Mouse (Mus musculus): ENCODE measurements around the gene Plekha8. TPM values are rescaled to one million over a fixed set of nuclear protein-coding genes. Genes with fewer than 3 reads are reported as not detected.

The Plekha8 gene
- polyA plus RNA-seq, 1 experiment from 2014 or later = 13.8 TPM

DNA sequence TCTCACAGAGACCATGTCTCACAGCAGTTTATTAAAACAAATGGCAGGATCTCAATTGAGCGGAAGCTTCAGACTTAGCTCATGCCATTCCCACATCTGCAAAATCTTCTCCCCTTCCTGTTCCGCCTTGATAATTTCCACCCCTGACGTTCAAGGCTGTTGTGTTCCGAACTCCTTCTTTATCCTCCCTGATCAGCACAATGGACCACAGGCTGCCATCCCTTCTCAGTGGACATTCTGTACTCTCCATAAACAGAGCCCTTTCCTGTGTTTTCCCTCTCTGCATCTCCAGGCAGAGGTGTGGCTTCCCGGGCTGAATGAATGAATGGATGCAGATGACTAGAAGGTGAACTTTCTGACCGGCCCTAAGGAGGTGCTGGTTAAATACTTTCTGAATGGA lies 3.1 kb upstream of the Plekha8 start:
- peak overlapping the region; percentile 30; the same call in 1 of the 2 replicates for H3K4me3 ChIP-seq
- H3K36me3 ChIP-seq = no peaks in the 10 kb centered on the region
- WGBS = 60% methylated on average over 6 of the region's 6 CpGs
- no peak for DNase-seq (ENCODE audit: low spot score)
- peaks cover 2% of the 10 kb centered on the region; the same call in 1 of the 2 replicates for H3K27me3 ChIP-seq (ENCODE audit: insufficient read depth, poor library complexity, severe bottlenecking)
- H3K9me3 ChIP-seq = no peaks in the 10 kb centered on the region
- H3K4me1 ChIP-seq (replicated peaks) = peaks cover 59% of the 10 kb centered on the region
- H3K27ac ChIP-seq = no peak overlapping the region

DNA sequence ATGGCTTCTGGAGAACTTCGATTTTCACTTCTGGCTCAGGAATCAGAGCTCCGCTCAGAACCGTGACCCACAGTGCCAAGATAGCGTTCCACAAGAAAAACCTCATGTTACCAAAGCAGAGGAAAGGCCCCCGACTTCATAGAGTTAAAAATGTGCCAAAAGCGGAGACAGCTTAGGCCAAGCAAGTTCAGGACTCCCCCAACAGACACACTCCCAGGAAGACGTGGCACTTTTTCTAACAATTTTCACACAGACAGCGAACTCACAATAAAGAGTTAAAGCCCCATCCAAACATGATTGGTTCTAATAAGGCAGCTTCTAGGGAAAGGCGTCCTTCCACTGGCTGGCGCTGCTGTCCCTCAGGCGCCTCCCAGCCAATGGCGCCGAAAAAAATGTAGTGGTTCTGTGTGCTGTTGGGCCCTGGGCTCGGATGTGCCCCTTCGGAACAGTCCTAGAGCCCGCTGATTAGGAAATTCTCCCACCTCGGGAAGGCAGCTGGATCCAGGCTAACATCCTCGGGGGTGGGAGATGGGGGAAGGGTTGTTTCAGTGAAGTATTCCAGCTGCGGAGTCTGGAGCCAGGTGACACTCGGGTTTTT lies 1.9 kb upstream of the Plekha8 start:
- Histone ChIP-seq H3K4me1 (replicated peaks) (peaks cover 65% of the 10 kb centered on the region), H3K27ac (peak overlapping the region; percentile 86), H3K36me3 (no peaks in the 10 kb centered on the region), H3K4me3 (peak overlapping the region; percentile 65), H3K27me3 (ENCODE audit: insufficient read depth, poor library complexity, severe bottlenecking) (no peaks in the 10 kb centered on the region), H3K9me3 (no peaks in the 10 kb centered on the region)
- peak; percentile 88 for DNase-seq (ENCODE audit: low spot score)
- WGBS = under 1% methylated on average over 20 of the region's 20 CpGs

DNA sequence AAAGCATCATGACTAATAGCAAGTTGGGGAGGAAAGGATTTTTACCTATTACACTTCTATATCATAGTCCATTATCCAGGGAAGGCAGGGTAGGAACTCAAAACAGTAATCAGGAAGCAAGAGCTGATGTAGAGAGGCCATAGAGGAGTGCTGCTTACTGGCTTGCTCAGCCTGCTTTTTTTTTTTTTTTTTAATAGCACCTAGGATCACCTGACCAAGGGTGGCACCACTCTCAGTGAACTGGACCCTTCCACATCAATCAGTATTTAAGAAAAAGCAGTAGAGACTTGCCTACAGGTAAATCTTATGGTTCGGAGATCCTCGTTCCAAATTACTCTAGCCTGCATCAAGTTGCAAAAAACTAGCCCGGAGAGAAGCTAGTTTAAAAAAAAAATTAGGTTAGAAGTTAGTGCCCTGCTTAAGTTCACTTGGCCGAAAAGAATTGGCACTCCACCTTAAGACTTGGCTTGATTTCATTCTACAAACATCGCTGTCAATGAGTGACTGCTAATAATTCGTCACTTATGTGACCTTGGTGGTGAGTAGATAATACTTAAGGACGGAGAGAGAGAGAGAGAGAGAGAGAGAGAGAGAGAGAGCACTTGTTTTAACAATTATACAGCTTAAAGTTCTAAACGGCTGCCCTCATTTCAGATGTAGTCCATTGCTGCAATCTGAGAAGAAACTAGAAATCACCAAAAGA lies 994 bp upstream of the Plekha8 start:
- 58% methylated on average over 8 of the region's 8 CpGs for WGBS
- Histone ChIP-seq H3K36me3 (no peaks in the 10 kb centered on the region), H3K27ac (no peak overlapping the region; the same call in 1 of the 2 replicates), H3K4me3 (peak overlapping the region; percentile 65), H3K9me3 (no peaks in the 10 kb centered on the region), H3K4me1 (replicated peaks) (peaks cover 63% of the 10 kb centered on the region), H3K27me3 (ENCODE audit: insufficient read depth, poor library complexity, severe bottlenecking) (no peaks in the 10 kb centered on the region)
- DNase-seq (ENCODE audit: low spot score) = no peak

DNA sequence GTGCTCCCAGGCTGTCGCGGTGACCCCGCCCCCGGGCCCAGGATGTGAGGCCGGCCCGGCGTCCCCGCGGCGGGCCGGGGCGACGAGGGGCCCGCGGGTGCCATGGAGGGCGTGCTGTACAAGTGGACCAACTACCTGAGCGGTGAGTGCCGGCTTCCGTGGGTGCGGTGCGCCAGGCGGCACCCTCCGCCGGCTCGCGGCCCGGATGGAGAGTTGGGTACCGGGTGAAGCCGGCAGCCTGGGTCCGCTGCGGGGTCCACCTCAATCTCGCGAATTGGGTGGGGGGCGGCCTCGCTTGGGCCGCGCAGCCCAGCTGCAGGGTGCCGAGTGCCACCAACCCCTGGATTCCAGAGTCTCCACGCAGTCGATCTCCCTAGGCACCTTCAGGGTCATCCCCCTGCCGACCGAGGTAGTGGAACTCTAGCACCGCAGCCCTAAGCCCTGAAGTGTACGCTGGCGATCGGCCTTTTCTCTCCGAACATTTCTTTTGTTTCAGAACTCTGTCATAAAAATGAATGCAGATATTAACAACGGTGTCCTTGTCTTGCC lies 493 bp downstream of the Plekha8 start:
- Histone ChIP-seq H3K9me3 (no peaks in the 10 kb centered on the region), H3K27ac (peak overlapping the region; percentile 92), H3K27me3 (ENCODE audit: insufficient read depth, poor library complexity, severe bottlenecking) (no peaks in the 10 kb centered on the region), H3K4me3 (peak overlapping the region; percentile 86), H3K36me3 (no peaks in the 10 kb centered on the region), H3K4me1 (replicated peaks) (peaks cover 59% of the 10 kb centered on the region)
- WGBS = under 1% methylated on average over 48 of the region's 48 CpGs
- DNase-seq (ENCODE audit: low spot score) = no peak

DNA sequence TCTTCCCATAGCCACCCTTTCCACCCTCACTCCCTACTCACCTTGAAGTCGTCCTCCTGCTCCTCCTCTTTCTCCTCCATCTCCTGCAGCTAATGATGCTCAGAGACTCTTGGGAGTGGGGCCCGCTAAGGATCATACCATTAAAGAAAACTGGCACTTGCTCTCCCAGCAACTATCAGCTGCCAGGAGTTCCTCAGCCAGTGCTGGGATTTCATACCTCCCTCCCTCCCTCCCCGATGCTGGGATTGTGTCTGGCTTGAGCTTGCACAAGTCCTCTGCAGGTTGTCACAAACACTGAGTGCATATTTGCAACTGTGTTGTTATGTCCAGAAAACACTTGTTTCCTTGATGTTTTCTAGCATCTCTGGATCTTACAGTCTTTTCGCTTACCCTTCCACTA lies 2.3 kb downstream of the Plekha8 start, which contains the start of gene Fkbp14:
TSS of gene Fkbp14 (minus strand) at position 101 of the 400 bp plus-strand sequence.
- WGBS = 82% methylated on average over 4 of the region's 4 CpGs
- Histone ChIP-seq H3K27me3 (ENCODE audit: insufficient read depth, poor library complexity, severe bottlenecking) (no peaks in the 10 kb centered on the region), H3K4me3 (peak within 1 kb of the TSS; percentile 86), H3K4me1 (replicated peaks) (peaks cover 46% of the 10 kb centered on the region), H3K27ac (no peak within 1 kb of the TSS), H3K36me3 (no peaks in the 10 kb centered on the region), H3K9me3 (no peaks in the 10 kb centered on the region)
- no peak for DNase-seq (ENCODE audit: low spot score)

DNA sequence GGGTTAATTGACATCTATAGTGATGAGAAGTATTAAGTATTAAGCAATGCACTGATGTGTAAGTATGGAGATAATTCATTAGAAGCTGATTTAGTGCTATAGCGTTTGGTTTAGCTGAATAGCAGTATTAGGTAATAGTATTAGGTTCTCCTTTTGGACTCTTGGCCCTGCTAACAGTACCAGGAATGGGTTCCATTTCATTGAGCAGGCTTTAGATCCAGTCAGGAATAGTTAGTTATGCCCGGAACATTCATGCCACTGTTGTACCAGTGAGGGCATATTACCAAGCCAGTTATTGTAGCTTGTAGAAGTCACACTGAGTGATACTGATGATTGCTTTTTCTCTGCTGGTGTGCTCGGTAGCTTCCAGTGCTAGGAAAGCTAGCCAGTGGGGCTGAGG lies 2.8 kb downstream of the Plekha8 start:
- no peak overlapping the region for H3K4me3 ChIP-seq
- no peak overlapping the region for H3K27ac ChIP-seq
- H3K4me1 ChIP-seq (replicated peaks) = peaks cover 41% of the 10 kb centered on the region
- 86% methylated on average over 3 of the region's 3 CpGs for WGBS
- DNase-seq (ENCODE audit: low spot score) = no peak
- no peaks in the 10 kb centered on the region for H3K9me3 ChIP-seq
- no peaks in the 10 kb centered on the region for H3K36me3 ChIP-seq
- H3K27me3 ChIP-seq (ENCODE audit: insufficient read depth, poor library complexity, severe bottlenecking) = no peaks in the 10 kb centered on the region

DNA sequence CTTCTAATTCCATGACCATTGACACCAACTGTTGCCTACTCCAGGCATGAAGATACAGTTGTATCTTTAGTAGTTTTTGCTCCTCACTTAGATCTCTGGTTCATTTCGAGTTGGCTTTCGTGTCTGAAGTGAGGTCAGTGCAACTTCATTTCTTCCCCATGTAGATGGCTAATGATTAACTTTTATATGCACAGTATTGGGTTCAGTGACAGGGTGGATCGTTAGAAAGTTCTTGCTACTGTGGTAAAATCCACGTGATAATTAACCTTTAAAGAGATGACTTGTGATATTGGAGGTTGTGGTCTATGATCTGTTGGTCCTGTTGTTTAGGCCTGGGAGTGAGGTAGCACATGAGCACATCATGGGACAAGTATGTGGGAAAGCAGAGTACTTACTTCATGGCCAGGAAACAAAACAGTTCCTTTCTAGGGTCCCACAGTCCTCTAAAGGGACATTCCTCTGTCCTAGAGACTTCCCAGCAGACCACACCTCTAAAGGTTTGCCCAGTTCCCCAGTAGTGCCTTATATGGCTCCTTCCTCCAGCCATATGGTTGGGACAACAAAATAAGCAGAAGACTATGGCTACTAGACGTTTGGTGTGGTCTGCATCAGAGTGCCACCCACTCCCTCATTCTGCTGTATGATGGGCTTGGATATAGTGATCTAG lies 5.9 kb downstream of the Plekha8 start:
- Histone ChIP-seq H3K27me3 (ENCODE audit: insufficient read depth, poor library complexity, severe bottlenecking) (no peaks in the 10 kb centered on the region), H3K36me3 (peaks cover 11% of the 10 kb centered on the region; the same call in 1 of the 2 replicates), H3K4me1 (replicated peaks) (peaks cover 16% of the 10 kb centered on the region), H3K9me3 (peaks cover 2% of the 10 kb centered on the region; the same call in 1 of the 2 replicates), H3K27ac (no peak overlapping the region), H3K4me3 (no peak overlapping the region)
- 84% methylated on average over 5 of the region's 5 CpGs for WGBS
- no peak for DNase-seq (ENCODE audit: low spot score)

DNA sequence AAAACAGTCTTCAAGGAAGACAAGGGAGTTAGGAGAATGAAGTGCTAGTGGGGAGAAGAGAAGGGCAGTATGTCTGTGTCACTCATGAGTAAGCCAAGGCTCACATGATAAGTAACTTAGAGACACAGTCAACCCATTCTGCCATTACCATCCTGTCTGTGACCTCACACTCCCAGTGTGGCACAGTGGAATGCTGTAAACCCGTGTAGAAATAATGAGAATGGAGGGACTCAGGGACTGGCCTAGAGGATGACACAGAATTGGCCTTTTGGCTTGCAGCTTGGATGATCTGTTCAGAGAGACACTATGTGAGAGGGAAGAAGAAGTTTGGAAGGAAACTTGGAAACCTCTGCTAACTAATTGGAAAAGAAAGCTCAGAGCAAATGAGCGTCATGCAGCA lies 8.0 kb downstream of the Plekha8 start:
- Histone ChIP-seq H3K36me3 (peaks cover 17% of the 10 kb centered on the region), H3K9me3 (peaks cover 2% of the 10 kb centered on the region; the same call in 1 of the 2 replicates), H3K27ac (no peak overlapping the region), H3K27me3 (ENCODE audit: insufficient read depth, poor library complexity, severe bottlenecking) (no peaks in the 10 kb centered on the region), H3K4me1 (replicated peaks) (no peaks in the 10 kb centered on the region), H3K4me3 (no peak overlapping the region)
- DNase-seq (ENCODE audit: low spot score) = no peak
- 92% methylated on average over 2 of the region's 2 CpGs for WGBS

DNA sequence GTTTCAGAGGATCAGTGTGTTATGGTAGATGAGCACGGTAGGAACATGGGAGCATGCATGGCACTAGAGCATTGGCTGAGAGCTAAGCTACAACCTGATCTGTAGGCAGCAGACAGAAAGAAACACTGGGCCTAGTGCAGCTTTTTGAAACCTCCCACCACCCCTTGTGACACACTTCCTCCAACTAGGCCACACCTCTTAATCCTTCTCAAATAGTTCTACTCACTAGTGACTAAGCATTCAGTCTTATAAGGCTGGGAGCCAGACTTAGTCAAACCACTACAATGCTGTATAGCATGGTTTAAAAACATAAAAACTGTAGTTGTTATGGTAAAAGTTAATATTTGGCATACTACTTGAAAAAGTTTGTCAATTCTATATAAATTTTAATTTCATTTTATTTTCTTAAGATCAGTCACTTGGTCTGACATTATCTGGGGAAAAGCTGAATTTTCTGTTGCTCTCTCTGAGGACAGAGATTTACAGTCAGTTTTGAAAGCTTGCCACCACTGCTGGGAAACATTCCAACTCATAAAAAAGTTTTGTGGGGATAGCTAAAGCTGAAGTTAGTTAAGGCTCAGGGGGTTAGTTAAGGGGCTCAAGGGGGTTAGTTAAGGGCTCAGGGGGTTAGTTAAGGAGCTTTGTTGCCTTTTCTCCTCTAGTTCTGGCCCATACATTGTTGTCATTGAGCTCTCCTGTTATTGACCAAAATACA lies 9.2 kb downstream of the Plekha8 start:
- 96% methylated on average over 1 of the region's 1 CpGs for WGBS
- H3K9me3 ChIP-seq = peaks cover 7% of the 10 kb centered on the region; the same call in 1 of the 2 replicates
- DNase-seq (ENCODE audit: low spot score) = no peak
- no peaks in the 10 kb centered on the region for H3K4me1 ChIP-seq (replicated peaks)
- no peak overlapping the region for H3K27ac ChIP-seq
- H3K36me3 ChIP-seq = peaks cover 24% of the 10 kb centered on the region
- H3K4me3 ChIP-seq = no peak overlapping the region
- H3K27me3 ChIP-seq (ENCODE audit: insufficient read depth, poor library complexity, severe bottlenecking) = no peaks in the 10 kb centered on the region

DNA sequence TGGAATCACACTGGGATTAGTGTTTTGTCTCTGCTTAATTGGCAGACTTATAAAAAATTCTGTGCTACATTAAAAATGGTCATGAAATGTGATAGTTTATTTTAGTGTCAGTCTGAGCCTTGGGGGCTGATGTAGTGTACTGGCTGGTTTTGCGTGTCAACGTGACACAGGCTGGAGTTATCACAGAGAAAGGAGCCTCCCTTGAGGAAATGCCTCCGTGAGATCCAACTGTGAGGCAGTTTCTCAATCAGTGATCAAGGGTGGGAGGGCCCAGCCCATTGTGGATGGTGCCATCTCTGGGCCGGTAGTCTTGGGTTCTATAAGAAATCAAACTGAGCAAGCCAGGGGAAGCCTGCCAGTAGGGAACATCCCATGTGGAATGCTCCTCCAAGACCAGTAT lies 11.3 kb downstream of the Plekha8 start:
- 59% methylated on average over 4 of the region's 4 CpGs for WGBS
- H3K27me3 ChIP-seq (ENCODE audit: insufficient read depth, poor library complexity, severe bottlenecking) = no peaks in the 10 kb centered on the region
- peaks cover 11% of the 10 kb centered on the region; the same call in 1 of the 2 replicates for H3K9me3 ChIP-seq
- H3K4me3 ChIP-seq = no peak overlapping the region
- peaks cover 31% of the 10 kb centered on the region for H3K36me3 ChIP-seq
- DNase-seq (ENCODE audit: low spot score) = no peak
- H3K4me1 ChIP-seq (replicated peaks) = no peaks in the 10 kb centered on the region
- no peak overlapping the region for H3K27ac ChIP-seq

DNA sequence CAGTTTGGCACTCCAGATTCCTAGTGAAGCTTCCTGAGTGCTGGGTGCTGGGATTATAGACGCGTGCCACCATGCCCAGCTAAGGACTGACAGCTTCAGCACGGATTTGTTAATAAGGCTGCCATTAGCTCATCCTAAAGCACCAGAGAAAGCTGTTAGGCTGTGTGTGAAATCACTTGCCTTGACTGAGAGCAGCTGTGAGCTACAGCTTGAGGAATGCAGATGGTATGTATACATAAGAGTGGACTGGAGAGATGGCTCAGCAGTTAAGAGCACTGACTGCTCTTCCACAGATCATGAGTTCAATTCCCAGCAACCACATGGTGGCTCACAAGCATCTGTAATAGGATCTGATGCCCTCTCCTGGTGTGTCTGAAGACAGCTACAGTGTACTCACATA lies 22.5 kb downstream of the Plekha8 start:
- Histone ChIP-seq H3K27me3 (ENCODE audit: insufficient read depth, poor library complexity, severe bottlenecking) (no peaks in the 10 kb centered on the region), H3K36me3 (peaks cover 34% of the 10 kb centered on the region), H3K4me1 (replicated peaks) (no peaks in the 10 kb centered on the region), H3K4me3 (no peak overlapping the region), H3K27ac (no peak overlapping the region), H3K9me3 (no peaks in the 10 kb centered on the region)
- WGBS = 90% methylated on average over 3 of the region's 3 CpGs
- no peak for DNase-seq (ENCODE audit: low spot score)

DNA sequence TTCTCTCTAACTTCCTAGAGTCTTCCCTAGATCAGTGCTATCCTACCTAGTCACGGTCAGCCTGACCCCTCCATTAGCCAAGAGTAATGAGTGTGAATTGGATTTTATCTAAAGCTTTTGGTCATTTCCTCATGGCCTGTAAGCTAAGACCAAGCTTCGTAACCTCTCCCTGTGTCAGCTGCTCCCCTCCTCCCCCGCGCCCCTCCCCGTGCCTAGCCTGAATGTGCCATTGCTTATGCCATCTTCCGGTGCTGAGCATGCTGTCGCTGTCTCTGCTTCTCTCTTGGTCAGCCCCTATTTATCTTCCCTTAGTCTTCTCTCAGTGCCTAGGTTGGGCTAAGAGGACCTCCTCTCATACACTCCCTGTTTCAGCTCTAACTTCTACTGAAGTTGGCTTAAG lies 24.6 kb downstream of the Plekha8 start:
- Histone ChIP-seq H3K4me3 (no peak overlapping the region), H3K9me3 (no peaks in the 10 kb centered on the region), H3K27me3 (ENCODE audit: insufficient read depth, poor library complexity, severe bottlenecking) (no peaks in the 10 kb centered on the region), H3K36me3 (peaks cover 51% of the 10 kb centered on the region), H3K4me1 (replicated peaks) (no peaks in the 10 kb centered on the region), H3K27ac (no peak overlapping the region)
- 90% methylated on average over 7 of the region's 7 CpGs for WGBS
- no peak for DNase-seq (ENCODE audit: low spot score)
